Mouse (Mus musculus) kidney, embryonic 15.5 days (tissue): ENCODE data around the gene Pdgfb. TPM values are rescaled to one million over a fixed set of nuclear protein-coding genes. Genes with fewer than 3 reads are reported as not detected.

Source experiments
- ATAC-seq: fragments of 200-750 bp; cut with Nextera tagmentation; replicated peaks from 2 replicates; pipeline ENCODE4 v1.8.0; 2017; ENCODE audit warnings: moderate TSS enrichment; ENCODE audit not compliant: low FRiP score
- H3K27ac ChIP-seq: fragments of 300-500 bp; sonication (generic); 2 replicates; pipeline ENCODE4 v1.5.1; 2015; ENCODE audit warnings: mild to moderate bottlenecking, inconsistent platforms
- H3K27me3 ChIP-seq: fragments of 300-500 bp; sonication (generic); 2 replicates; pipeline ENCODE4 v1.6.1; 2015; ENCODE audit warnings: inconsistent platforms
- H3K36me3 ChIP-seq: fragments of 300-500 bp; sonication (generic); 2 replicates; pipeline ENCODE4 v1.6.1; 2015; ENCODE audit warnings: inconsistent platforms
- H3K4me1 ChIP-seq: fragments of 300-500 bp; sonication (generic); 2 replicates; pipeline ENCODE4 v1.6.1; 2015; ENCODE audit warnings: inconsistent platforms
- H3K4me2 ChIP-seq: fragments of 300-500 bp; sonication (generic); 2 replicates; pipeline ENCODE4 v1.6.1; 2015; ENCODE audit warnings: moderate library complexity, mild to moderate bottlenecking, inconsistent platforms
- H3K4me3 ChIP-seq: fragments of 300-500 bp; sonication (generic); replicated peaks from 2 replicates; pipeline ENCODE4 v1.5.1; 2015; ENCODE audit warnings: mild to moderate bottlenecking, inconsistent platforms
- H3K9ac ChIP-seq: fragments of 300-500 bp; sonication (generic); 2 replicates; pipeline ENCODE4 v1.6.1; 2015; ENCODE audit warnings: mild to moderate bottlenecking, inconsistent platforms
- H3K9me3 ChIP-seq: fragments of 300-500 bp; sonication (generic); replicated peaks from 2 replicates; pipeline ENCODE4 v1.6.1; 2016; ENCODE audit warnings: inconsistent platforms
- WGBS: fragments of 180-500 bp; shearing (Covaris S2); methylation state at CpG from one replicate; pipeline ENCODE4 v1.1.7; 2015; ENCODE audit warnings: mixed read lengths; 5-methylcytosine and 5-hydroxymethylcytosine counted together
- polyA plus RNA-seq: library from polyadenylated mRNA; unstranded; fragments of >200 nt; fragmentation: Nextera tagmentation; extraction: Ambion mirVana; gene quantifications from 2 replicates; pipeline ENCODE4 v1.2.1, GENCODE M21; 2015

Pdgfb gene
- polyA plus RNA-seq, 1 experiment from 2014 or later, result 5.1 TPM

- no peaks in the 10 kb centered on the region for H3K27me3 ChIP-seq
- no peak for ATAC-seq
- no peak overlapping the region for H3K27ac ChIP-seq
- H3K36me3 ChIP-seq, result no peaks in the 10 kb centered on the region
- H3K4me2 ChIP-seq, result no peak overlapping the region
- H3K9me3 ChIP-seq, result peaks cover 3% of the 10 kb centered on the region; the same call in 1 of the 2 replicates
- no peak overlapping the region for H3K4me3 ChIP-seq
- no peak overlapping the region for H3K9ac ChIP-seq
- WGBS, result 96% methylated on average over 18 of the region's 18 CpGs
- no peaks in the 10 kb centered on the region for H3K4me1 ChIP-seq
Measured at GRCm38 (mm10) chr15:79970491-79970890, 44.3 kb downstream of the Pdgfb start.

DNA sequence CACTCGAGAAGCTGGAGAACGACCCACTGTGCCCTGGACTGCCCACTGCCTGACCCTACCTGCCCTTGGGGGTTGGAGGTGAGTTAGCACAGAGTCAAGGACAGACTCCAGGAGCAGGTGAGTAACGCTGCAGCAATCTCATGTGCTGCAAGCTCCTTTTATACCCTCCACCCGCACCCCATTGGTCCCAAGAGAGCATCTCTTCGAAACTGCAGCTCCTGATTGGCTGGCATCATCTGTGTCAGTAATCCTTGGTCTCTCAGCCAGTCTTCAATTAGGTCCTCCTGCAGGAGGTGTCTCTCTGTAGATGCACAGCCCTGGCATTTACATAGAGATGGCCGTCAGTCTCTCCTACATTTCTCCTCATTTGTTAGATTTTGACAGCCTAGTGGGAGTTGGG is 47.4 kb downstream of the Pdgfb start:
- Histone ChIP-seq H3K36me3 (no peaks in the 10 kb centered on the region), H3K4me1 (no peaks in the 10 kb centered on the region), H3K9ac (no peak overlapping the region), H3K4me3 (no peak overlapping the region), H3K27me3 (no peaks in the 10 kb centered on the region), H3K9me3 (peaks cover 3% of the 10 kb centered on the region; the same call in 1 of the 2 replicates), H3K27ac (no peak overlapping the region), H3K4me2 (no peak overlapping the region)
- 89% methylated on average over 6 of the region's 6 CpGs for WGBS
- ATAC-seq, result no peak

- no peaks in the 10 kb centered on the region for H3K27me3 ChIP-seq
- no peak for ATAC-seq
- 0 out of 2 replicates have a peak, but pooled peaks cover 2% of the 10 kb centered on the region for H3K4me1 ChIP-seq
- no peak overlapping the region for H3K4me2 ChIP-seq
- H3K27ac ChIP-seq, result no peak overlapping the region
- H3K9me3 ChIP-seq, result peaks cover 3% of the 10 kb centered on the region; the same call in 1 of the 2 replicates
- WGBS, result 95% methylated on average over 7 of the region's 7 CpGs
- H3K36me3 ChIP-seq, result no peaks in the 10 kb centered on the region
- H3K9ac ChIP-seq, result no peak overlapping the region
- H3K4me3 ChIP-seq, result no peak overlapping the region
Measured at GRCm38 (mm10) chr15:79964376-79964775, 50.4 kb downstream of the Pdgfb start.

DNA sequence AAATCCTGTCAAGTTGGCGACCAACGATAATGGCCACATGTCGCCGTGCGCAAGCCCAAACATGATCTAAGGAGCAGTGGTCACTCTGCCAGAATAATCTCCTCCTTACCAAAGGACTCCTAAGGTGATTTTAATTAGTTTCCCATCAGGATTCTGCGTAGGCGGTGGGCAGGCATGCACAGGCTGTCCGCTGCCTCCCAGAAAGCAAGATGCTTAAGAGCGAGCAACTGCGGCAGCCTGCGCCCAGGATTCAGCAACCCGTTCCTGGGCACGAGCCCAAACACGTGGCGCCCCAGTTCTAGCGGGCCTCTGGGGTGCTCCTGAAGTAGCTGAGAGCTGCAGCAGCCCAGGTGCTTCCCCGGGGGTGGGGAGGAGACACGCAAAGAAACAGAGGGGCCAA is 52.1 kb downstream of the Pdgfb start:
- Histone ChIP-seq H3K4me2 (no peak overlapping the region), H3K9me3 (peaks cover 3% of the 10 kb centered on the region; the same call in 1 of the 2 replicates), H3K27me3 (no peaks in the 10 kb centered on the region), H3K9ac (no peak overlapping the region), H3K27ac (no peak overlapping the region), H3K36me3 (no peaks in the 10 kb centered on the region), H3K4me1 (0 out of 2 replicates have a peak, but pooled peaks cover 2% of the 10 kb centered on the region), H3K4me3 (no peak overlapping the region)
- no peak for ATAC-seq
- WGBS, result 81% methylated on average over 18 of the region's 18 CpGs

- WGBS, result 54% methylated on average over 9 of the region's 9 CpGs
- Histone ChIP-seq H3K36me3 (no peaks in the 10 kb centered on the region), H3K27ac (no peak overlapping the region), H3K4me3 (no peak overlapping the region), H3K4me2 (no peak overlapping the region), H3K9me3 (peaks cover 2% of the 10 kb centered on the region; the same call in 1 of the 2 replicates), H3K27me3 (no peaks in the 10 kb centered on the region), H3K9ac (no peak overlapping the region), H3K4me1 (0 out of 2 replicates have a peak, but pooled peaks cover 2% of the 10 kb centered on the region)
- ATAC-seq, result peak; percentile 58; the same call in 1 of the 2 replicates
Measured at GRCm38 (mm10) chr15:79961366-79961921, 53.3 kb downstream of the Pdgfb start.

DNA sequence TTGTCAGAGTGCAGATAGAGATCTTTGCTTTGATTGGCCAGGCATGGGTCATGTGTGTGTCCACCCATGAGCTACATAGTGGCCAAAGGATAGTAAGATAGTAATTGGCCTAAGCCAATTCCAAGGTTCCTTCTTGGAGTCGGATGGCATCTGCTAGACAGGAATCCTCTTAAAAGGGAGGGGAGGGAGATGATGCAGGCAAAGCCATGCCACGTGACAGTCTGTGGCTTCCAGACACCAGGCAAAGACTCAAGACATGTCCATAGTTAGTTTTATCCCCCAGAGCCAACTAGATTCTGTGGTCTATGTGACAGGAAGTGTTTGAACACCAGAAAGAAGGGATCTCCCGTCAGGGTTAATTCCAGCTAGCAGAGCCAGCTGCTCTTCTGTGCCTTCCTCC is 56.4 kb downstream of the Pdgfb start:
- ATAC-seq, result no peak
- Histone ChIP-seq H3K4me1 (peaks cover 3% of the 10 kb centered on the region; the same call in 1 of the 2 replicates), H3K36me3 (no peaks in the 10 kb centered on the region), H3K9me3 (no peaks in the 10 kb centered on the region), H3K4me3 (no peak overlapping the region), H3K27me3 (no peaks in the 10 kb centered on the region), H3K27ac (no peak overlapping the region), H3K9ac (no peak overlapping the region), H3K4me2 (no peak overlapping the region)
- WGBS, result 55% methylated on average over 3 of the region's 3 CpGs

- no peak overlapping the region for H3K27ac ChIP-seq
- H3K4me1 ChIP-seq, result peaks cover 22% of the 10 kb centered on the region
- 83% methylated on average over 8 of the region's 8 CpGs for WGBS
- ATAC-seq, result no peak
- H3K4me3 ChIP-seq, result no peak overlapping the region
- H3K27me3 ChIP-seq, result 0 out of 2 replicates have a peak, but pooled peaks cover 3% of the 10 kb centered on the region
- H3K9ac ChIP-seq, result no peak overlapping the region
- no peak overlapping the region for H3K4me2 ChIP-seq
- H3K9me3 ChIP-seq, result no peaks in the 10 kb centered on the region
- H3K36me3 ChIP-seq, result no peaks in the 10 kb centered on the region
Measured at GRCm38 (mm10) chr15:79956559-79956958, 58.2 kb downstream of the Pdgfb start.

DNA sequence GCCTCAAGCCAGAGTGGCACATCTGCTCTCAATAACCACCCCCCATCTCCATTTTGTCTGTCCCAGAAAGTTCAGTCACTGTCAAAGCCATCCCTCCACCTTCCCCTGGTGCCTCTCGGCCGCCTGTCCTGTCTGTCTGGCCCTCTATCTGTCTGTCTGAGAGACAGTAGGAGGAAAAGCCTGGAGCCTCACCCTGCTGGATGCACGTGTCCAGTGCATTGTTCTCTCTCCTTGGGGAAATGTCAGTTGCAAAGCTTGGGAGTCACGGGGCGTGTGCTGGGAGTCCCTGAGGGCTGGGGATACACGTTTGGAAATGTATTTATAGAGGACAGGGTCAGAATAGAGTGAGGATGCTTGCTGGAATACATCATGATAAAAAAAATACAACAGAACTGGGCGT is 61.3 kb downstream of the Pdgfb start:
- Histone ChIP-seq H3K27me3 (0 out of 2 replicates have a peak, but pooled peaks cover 3% of the 10 kb centered on the region), H3K9me3 (no peaks in the 10 kb centered on the region), H3K4me2 (no peak overlapping the region), H3K36me3 (no peaks in the 10 kb centered on the region), H3K4me1 (peaks cover 43% of the 10 kb centered on the region), H3K4me3 (no peak overlapping the region), H3K9ac (no peak overlapping the region), H3K27ac (0 out of 2 replicates have a peak overlapping the region, but pooled peaks have one; percentile 22)
- 77% methylated on average over 7 of the region's 7 CpGs for WGBS
- no peak for ATAC-seq

DNA sequence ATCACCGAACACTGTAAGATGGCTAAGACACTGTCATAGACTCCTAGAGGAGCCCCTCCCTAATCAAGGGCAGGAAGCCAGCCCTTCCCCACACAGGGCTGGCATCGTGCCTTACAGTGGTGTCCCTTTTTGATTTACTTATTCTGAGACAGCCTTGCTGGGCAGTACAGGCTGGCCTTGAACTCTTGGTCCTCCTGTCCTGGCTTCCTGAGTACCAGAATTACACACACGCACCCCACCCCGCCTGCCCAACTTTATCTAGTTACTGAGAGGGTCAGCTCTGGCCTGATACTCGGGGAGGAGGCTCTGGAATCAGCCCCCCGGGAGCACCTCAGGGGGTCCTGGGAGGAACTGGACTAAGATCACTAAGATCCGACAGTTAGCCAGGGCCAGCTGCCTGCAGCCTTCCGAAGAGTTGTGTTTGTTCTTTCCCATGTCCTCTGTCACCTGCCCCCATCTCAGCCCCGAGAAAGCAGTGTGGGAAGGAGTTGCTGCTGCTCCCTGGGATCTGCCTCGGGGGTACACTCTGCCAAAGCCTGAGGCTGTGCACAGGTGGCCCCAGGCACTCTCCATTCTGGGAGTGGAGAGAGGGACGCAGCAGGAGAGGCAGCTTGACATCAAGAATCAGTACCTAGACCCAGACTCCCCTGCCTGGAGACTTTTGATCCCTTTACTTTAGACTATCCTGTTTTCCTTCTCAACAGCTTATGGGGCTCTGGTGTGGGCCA is 62.1 kb downstream of the Pdgfb start:
- H3K27me3 ChIP-seq, result 0 out of 2 replicates have a peak, but pooled peaks cover 3% of the 10 kb centered on the region
- ATAC-seq, result no peak
- 0 out of 2 replicates have a peak overlapping the region, but pooled peaks have one; percentile 73 for H3K4me2 ChIP-seq
- H3K4me3 ChIP-seq, result no peak overlapping the region
- no peaks in the 10 kb centered on the region for H3K9me3 ChIP-seq
- H3K36me3 ChIP-seq, result no peaks in the 10 kb centered on the region
- peaks cover 43% of the 10 kb centered on the region for H3K4me1 ChIP-seq
- no peak overlapping the region for H3K9ac ChIP-seq
- whole genome bisulfite sequencing, result 46% methylated on average over 11 of the region's 11 CpGs
- H3K27ac ChIP-seq, result peak overlapping the region; percentile 77

DNA sequence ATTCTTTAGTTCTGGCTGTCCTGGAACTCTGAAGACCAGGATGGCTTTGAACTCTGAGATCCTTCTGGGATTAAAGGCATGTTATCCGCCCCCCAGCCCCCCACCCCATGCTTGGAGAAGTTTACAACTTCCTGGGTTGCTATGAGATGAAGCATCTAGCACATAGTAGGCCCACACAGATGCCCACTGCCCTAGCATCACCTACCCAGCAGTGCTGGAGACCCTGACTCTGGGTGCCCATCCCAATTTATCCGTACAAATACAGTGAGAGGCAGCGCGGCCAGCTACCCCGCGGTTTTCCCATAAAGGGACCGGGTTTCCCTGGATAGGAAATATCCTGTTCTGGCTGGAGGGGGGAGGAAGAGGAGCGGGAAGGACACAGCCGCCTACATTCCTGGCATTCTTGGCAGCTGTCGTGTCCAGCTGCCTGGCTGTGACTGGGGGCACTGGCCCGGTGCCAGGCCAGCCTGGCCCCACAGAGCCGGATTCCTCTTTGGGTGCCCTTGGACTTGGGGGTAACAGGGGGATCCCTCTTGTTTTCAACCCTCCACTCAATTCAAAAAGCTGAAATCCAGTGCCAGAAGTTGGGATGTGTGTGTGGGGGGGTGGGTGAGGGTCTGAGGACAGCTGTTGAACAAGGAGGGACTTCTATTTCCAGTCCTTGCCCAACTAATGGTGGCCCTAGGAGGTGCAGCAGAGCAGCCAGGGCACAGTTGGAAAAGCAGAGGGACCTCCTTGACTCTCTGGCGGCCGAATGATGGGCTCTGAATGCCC is 62.9 kb downstream of the Pdgfb start:
- Histone ChIP-seq H3K27ac (peak overlapping the region; percentile 77), H3K9ac (peak overlapping the region; percentile 21; the same call in 1 of the 2 replicates), H3K36me3 (no peaks in the 10 kb centered on the region), H3K4me3 (no peak overlapping the region), H3K4me2 (peak overlapping the region; percentile 73), H3K9me3 (no peaks in the 10 kb centered on the region), H3K4me1 (peaks cover 43% of the 10 kb centered on the region), H3K27me3 (0 out of 2 replicates have a peak, but pooled peaks cover 3% of the 10 kb centered on the region)
- 41% methylated on average over 14 of the region's 14 CpGs for WGBS
- peak; percentile 52; the same call in 1 of the 2 replicates for ATAC-seq

- Histone ChIP-seq H3K4me3 (no peak overlapping the region), H3K36me3 (no peaks in the 10 kb centered on the region), H3K27ac (peak overlapping the region; percentile 77), H3K9me3 (no peaks in the 10 kb centered on the region), H3K4me2 (peak overlapping the region; percentile 73), H3K27me3 (0 out of 2 replicates have a peak, but pooled peaks cover 3% of the 10 kb centered on the region), H3K9ac (0 out of 2 replicates have a peak overlapping the region, but pooled peaks have one; percentile 12), H3K4me1 (peaks cover 44% of the 10 kb centered on the region)
- no peak for ATAC-seq
- WGBS, result 59% methylated on average over 6 of the region's 6 CpGs
Measured at GRCm38 (mm10) chr15:79951226-79951625, 63.6 kb downstream of the Pdgfb start.
